Mouse (Mus musculus): ENCODE data around the gene Edar. TPM values are rescaled to one million over a fixed set of nuclear protein-coding genes. Genes with fewer than 3 reads are reported as not detected.

Edar gene
- total RNA-seq, 2 experiments from 2014 or later, result 0.23 to 0.26 TPM

DNA sequence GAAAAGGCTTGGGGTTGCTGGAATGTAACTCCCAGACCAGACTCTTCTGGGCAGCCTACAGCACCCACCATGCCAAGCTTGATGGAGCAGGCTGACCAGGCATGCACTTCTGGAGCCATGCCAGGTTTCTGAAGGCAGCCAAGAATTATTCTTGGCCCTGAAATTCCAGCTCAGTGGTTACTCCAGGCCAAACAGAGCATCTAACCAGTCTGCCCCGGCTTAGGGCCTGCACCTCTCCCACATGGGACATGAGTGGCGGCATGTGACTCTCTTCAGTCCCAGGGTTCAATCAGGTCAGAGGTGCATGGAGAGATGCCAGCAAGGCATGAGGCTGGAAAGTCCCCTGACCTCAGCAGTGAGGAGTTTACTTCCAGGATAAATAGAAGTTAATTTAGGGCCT is 70.7 kb downstream of the Edar start:
- peak in 1 of 2 experiments; percentile 68 for DNase-seq (ENCODE audit: low spot score in 2 of 2)

DNA sequence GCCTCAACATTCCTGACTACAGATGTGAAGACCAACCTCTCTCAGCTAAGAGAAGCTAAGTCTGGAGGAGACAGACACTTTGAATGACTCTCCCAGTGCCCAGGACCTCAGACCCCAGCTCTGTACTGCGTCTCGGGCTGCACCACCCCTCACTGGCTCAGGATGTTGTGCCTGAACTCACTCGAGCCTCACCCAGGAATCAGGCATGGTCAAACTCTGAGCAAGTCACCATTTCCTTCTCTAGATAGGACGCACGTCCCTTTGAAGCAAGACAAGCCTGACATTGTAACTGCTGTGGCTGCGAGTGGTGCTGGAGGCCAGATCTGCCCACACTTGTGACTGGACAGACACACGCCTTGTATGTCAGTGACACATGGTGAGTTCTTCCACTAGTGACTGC is 73.5 kb downstream of the Edar start:
- no peak for DNase-seq (ENCODE audit: low spot score in 2 of 2)

DNA sequence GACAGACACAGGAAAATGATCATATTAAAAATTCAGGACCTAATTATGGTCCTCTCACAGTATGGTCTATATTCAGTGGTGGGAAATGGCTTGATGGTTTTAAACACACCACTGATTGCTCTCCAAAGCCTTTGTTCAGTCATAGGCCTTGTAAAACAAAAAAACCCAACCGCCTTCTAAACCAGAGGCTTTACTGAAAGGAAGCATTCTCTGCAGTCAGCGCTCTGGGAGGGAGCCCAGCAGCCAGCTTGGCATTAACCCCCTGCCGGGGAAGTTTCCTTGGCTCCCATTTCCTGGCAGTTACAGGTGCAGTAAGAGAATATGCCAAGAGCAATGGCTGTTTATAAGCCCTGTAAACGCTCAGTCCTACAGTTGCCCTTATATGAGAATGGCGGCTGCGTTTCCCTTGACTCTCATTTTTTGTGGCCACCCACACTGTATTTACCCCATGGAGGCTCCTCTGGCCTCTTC is 74.0 kb downstream of the Edar start:
- DNase-seq (ENCODE audit: low spot score in 2 of 2), result peak; percentile 65 to 84

GRCm38 (mm10) chr10:58600983-58601382 is 74.5 kb downstream of the Edar start:
- no peak for DNase-seq (ENCODE audit: low spot score in 2 of 2)

DNA sequence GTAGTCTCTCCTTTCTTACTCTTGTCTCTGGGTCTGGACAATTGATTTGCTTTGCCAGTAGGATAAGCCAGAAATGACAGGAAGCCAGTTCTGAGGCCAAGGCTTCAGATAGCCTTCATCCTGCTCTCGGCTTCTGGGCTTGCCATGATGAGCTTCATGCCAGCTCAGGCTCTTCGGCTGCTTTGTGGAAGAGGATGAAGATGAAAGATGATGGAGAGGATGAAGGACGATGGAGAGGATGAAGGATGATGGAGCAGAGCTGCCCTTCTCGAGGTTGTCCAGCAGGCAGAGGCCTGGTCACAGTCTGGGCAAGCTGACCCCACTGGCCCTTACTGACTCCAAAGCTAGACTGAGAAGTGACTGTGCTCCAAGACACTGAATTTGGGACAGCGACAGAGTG is 75.3 kb downstream of the Edar start:
- no peak for DNase-seq (ENCODE audit: low spot score in 2 of 2)

- DNase-seq (ENCODE audit: low spot score in 2 of 2), result no peak
These were observed 79.6 kb downstream of the Edar start for GRCm38 (mm10) chr10:58595821-58596220.

GRCm38 (mm10) chr10:58595197-58595596 is 80.3 kb downstream of the Edar start:
- no peak for DNase-seq (ENCODE audit: low spot score in 2 of 2)

DNA sequence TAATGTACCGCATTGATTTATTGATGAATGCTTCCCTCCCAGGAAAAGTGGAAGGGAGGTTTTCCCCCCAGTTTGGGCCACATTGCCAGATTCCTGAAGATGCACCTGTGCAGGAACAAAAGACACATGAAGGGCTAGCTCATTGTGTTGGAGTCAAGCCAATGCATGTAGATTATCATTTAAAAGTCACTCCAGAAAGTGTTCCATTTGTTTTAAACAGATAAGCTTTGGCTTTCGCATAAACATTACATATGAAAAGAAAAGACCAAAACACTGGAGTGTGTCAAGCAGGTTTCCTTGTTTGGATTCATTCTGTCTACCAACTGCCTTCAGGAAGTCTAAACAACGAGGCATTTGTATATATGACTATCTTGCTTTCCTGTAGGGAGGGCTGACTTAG is 81.0 kb downstream of the Edar start:
- no peak for DNase-seq (ENCODE audit: low spot score in 2 of 2)

GRCm38 (mm10) chr10:58585427-58586223 is 89.8 kb downstream of the Edar start:
- no peak for DNase-seq (ENCODE audit: low spot score in 2 of 2)

DNA sequence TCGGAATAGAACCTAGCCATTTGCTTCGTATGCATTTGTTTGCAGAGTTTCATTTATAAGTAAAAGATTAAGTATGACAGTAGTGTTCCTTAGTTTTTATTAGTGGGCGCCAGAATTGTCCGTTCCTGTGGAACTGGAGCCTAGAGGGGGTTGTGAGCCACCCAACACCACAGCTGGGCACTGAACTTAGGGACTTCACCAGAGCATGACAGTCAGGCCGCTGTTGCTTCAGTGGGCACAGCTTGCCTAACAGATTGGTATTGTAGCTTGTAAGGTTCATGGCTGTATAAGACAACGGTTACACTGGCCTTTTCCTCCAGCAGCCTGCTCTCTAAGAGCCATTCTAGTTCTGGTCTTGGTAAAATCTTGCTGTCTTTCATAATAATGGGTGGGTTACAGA is 114.9 kb downstream of the Edar start:
- no peak for DNase-seq (ENCODE audit: low spot score in 2 of 2)

DNA sequence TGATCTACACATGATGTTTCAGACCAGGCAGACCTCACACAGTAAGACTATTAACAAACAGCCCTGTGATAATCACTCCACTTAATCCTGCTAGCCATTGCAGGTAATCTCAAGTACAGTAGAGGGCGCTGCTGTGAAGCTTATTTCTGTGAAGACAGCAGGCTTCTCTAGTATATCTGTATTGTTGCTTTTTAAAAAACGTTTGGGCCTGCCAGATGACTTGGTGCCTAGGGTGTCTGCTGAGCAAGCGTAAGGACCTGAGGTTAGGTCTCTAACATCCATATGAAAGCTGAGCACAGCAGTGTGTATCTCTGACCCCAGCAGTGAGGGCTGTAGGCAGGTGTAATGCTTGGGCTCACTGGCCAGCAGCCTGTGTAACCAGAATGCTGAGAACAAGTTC is 115.6 kb downstream of the Edar start:
- DNase-seq (ENCODE audit: low spot score in 2 of 2), result peak; percentile 49 to 68

- DNase-seq (ENCODE audit: low spot score in 2 of 2), result peak; percentile 32 to 42
These were observed 116.4 kb downstream of the Edar start for GRCm38 (mm10) chr10:58559098-58559497.

DNA sequence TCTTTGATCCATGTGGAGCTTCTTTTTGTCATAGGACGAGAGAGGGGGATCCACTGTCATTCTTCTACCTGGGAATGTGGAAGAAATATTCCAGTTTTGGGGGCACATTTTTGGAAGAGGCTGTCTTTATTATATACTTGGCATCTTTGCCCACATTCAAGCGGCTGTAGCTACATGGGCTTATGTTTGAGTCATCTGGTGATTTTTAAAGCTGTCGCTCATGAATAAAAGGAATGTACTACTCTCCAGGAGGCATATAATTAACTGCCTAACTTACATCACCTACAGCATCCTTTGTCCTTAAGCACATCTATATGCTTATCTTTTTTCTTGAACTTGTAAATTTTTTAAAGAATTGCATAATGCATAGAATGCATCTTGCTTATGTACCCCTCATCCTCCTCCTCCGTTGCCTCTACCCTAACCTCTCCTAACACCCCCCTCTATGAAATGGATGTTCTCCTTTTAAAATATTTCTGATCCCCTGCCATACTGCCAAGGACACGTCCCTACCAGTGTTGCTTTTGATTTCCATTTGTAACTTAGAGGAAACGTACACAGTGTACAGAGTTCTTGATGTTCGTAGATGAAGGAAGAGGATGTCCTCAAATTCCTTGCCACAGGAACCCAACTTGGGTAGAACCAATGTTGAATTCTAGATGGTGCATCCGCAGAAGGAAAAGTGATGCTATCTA is 120.6 kb downstream of the Edar start:
- no peak for DNase-seq (ENCODE audit: low spot score in 2 of 2)

Other genes starting within 250 kb of the Edar start
- 10 to 100 TPM; 66.5 to 70.8 TPM for gene Ranbp2, start 228.7 kb downstream of the Edar start, total RNA-seq (2021)
- 1 to 10 TPM; 5.1 to 5.2 TPM for gene Ccdc138, start 177.7 kb downstream of the Edar start, total RNA-seq (2021)
- gene Gm17542, start 42.6 kb upstream of the Edar start, total RNA-seq (2021), result not detected
- gene Sh3rf3, start 137.7 kb upstream of the Edar start, total RNA-seq (2021), result 10 to 100 TPM; 43.2 to 45.4 TPM